ENCODE assay signal across 8 mouse cellular contexts in the genomic region with DNA sequence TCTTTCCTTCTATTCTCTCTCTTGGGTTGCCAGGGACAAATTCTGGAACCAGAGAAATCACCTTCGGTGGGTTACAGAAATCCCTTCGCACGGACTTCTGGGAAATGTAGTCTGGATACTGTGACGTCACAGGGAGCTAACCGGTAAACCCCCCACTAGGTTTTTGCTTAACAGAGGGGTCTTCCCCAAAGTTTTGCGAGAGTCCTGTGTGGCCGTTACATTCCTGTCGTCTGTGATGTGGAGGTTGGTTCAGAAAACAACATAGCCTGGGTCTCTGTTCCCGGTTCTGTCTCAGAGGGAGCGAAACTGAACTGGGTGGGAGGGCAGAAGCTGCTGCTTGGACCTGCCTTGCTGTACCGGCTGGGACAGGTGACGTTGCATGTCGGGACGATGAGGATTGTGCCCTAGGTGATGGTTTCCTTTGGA. TPM values are rescaled to one million over a fixed set of nuclear protein-coding genes. Genes with fewer than 3 reads are reported as not detected.
A peak's percentile ranks its signal among the peaks of the same experiment; 100 is the strongest.
DNase-seq lines count a peak whose midpoint lies in the region; ATAC-seq and TF ChIP-seq lines count a peak whose summit lies in the region.

TSS of gene Gm10037 (plus strand) at position 196 of the 426 bp plus-strand sequence.

- peak; percentile 68 for DNase-seq in adrenal gland, postnatal 14 days
- DNase-seq in embryo, embryonic 10.5 days (ENCODE audit: low spot score) = peak; percentile 89
- peak; percentile 48 for DNase-seq in heart, adult 8-10 months (ENCODE audit: low spot score)
- peak; percentile 74 for DNase-seq in kidney, adult 2 months
- DNase-seq in left cerebral cortex, postnatal 4 days = peak; percentile 22
- DNase-seq in right cerebral cortex, postnatal 14 days = peak; percentile 23
- no peak for DNase-seq in adipocyte (ENCODE audit: low spot score)

- ATAC-seq in megakaryocyte-erythroid progenitor cell, adult 5-6 weeks (replicated peaks; ENCODE audit: low FRiP score, low TSS enrichment, poor library complexity, severe bottlenecking) = peak; percentile 84

- WGBS in kidney, adult 2 months = 4% methylated on average over 14 of the region's 14 CpGs

- peaks cover 2% of the 10 kb centered on the region; the same call in 1 of the 2 replicates for H3K4me1 ChIP-seq in kidney, adult 2 months (ENCODE audit: control insufficient read depth, insufficient read depth, low read length)

- TF ChIP-seq CTCF in kidney, adult 2 months (conservative IDR thresholded peaks at IDR 0.05; ENCODE audit: insufficient read depth, insufficient read length, low read depth, low read length) = no peak

- no peak for TF ChIP-seq POLR2A in kidney, adult 2 months (IDR thresholded peaks at IDR 0.05; ENCODE audit: low read depth, low read length)

- 0 out of 2 replicates have a peak within 1 kb of the TSS, but pooled peaks have one; percentile 34 for H3K27ac ChIP-seq in kidney, adult 2 months (ENCODE audit: insufficient read depth, low read depth, low read length)

- peak within 1 kb of the TSS; percentile 80 for H3K4me3 ChIP-seq in kidney, adult 2 months (ENCODE audit: insufficient read depth, low read depth, low read length)

- intact Hi-C loops in left cerebral cortex, postnatal 4 days (cut with DNase I) = no loop called here

- H3K36me3 ChIP-seq in kidney, adult 2 months (ENCODE audit: control insufficient read depth, insufficient read depth, low read length) = peaks cover 1% of the 10 kb centered on the region; the same call in 1 of the 2 replicates

- no peaks in the 10 kb centered on the region for H3K27me3 ChIP-seq in kidney, adult 2 months (replicated peaks; ENCODE audit: control insufficient read depth, insufficient read depth, low read length)

RNA-seq across cellular contexts. Expression of gene Gm10037, which starts in this region (rescaled TPM):
- 1.5 and 2.7 TPM in 2 replicates for total RNA-seq in adrenal gland, postnatal 14 days (2021)
- total RNA-seq in heart, adult 8-10 months (2022) = under 1 TPM in 3 of 4 experiments, not detected in 1; 0.66 to 0.75 (median 0.72) TPM
- polyA plus RNA-seq in kidney, adult 2 months (2012; rRNA removed) = 1.9 and 2.5 TPM in 2 replicates
- 1 to 10 TPM; 3.8 to 5.3 TPM for total RNA-seq in left cerebral cortex, postnatal 4 days (2021)
- total RNA-seq in megakaryocyte-erythroid progenitor cell, adult 5-6 weeks (2014; fragmentation: Nextera tagmentation) = 2.3 TPM in 1 of 2 replicates, not detected in the other
- total RNA-seq in megakaryocyte-erythroid progenitor cell, adult 5-6 weeks (2017) = not detected in 2 replicates

Comparison
In these comparisons a context has a peak if more than half of its experiments do, and no peak if none do; other contexts are left out.
1. Peak in DNase-seq in heart, adult 8-10 months; RNA of the gene not detected or under 1 TPM.